Mouse (Mus musculus): ENCODE measurements around the gene Gm10964.

Gene Gm10964

GRCm38 (mm10) chr3:103739329-103739728 lies at the start of gene Gm10964:
Gm10964 (plus strand) TSS chr3:103739366.
- no peak for DNase-seq (ENCODE audit: low spot score in 2 of 2)

DNA sequence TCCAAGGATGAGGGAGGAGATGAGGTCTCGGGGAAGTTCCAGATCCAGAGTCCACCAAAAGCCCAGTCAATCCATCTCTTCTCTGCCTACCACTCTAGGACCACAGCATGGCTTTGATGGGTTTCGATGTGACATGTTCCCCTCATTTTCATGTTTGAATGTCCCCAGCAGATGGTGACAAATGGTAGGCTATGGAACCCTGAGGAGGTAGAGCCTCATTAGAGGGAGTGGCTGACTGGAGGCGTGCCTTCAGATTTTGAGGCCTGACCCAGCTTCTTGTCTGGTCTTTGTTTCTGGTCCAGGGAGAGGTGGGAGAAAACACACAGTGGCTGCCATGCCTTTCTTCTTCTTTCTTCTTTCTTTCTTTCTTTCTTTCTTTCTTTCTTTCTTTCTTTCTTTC lies 48.7 kb upstream of the Gm10964 start:
- DNase-seq (ENCODE audit: low spot score in 2 of 2) = no peak

GRCm38 (mm10) chr3:103695556-103695955 lies 43.6 kb upstream of the Gm10964 start:
- peak in 1 of 2 experiments; percentile 3 for DNase-seq (ENCODE audit: low spot score in 2 of 2)

- peak in 1 of 2 experiments; percentile 9 for DNase-seq (ENCODE audit: low spot score in 2 of 2)
Observed at GRCm38 (mm10) chr3:103696388-103696925, 42.7 kb upstream of the Gm10964 start.

DNA sequence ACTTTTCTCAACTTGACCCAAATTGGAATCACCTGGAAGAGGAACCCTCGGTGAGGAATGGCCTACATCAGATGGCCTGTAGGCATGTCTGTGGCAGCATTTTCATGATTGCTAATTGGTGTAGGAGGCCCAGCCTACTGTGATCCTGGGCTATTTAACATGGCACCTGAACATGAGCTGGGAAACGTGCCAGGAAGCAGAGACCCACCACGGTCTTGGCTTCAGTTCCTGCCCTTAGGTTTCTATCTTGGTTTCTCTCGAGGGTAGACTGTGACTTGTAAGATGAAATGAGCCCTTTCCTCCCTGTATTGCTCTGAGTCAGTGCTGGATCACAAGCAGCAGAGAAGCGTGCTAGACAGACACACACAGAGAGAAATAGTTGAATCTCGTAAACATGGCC lies 34.5 kb upstream of the Gm10964 start:
- DNase-seq (ENCODE audit: low spot score in 2 of 2) = no peak

GRCm38 (mm10) chr3:103705426-103705825 lies 33.7 kb upstream of the Gm10964 start:
- DNase-seq (ENCODE audit: low spot score in 2 of 2) = no peak

GRCm38 (mm10) chr3:103709470-103710040 lies 29.6 kb upstream of the Gm10964 start:
- peak in 1 of 2 experiments; percentile 5 for DNase-seq (ENCODE audit: low spot score in 2 of 2)

DNA sequence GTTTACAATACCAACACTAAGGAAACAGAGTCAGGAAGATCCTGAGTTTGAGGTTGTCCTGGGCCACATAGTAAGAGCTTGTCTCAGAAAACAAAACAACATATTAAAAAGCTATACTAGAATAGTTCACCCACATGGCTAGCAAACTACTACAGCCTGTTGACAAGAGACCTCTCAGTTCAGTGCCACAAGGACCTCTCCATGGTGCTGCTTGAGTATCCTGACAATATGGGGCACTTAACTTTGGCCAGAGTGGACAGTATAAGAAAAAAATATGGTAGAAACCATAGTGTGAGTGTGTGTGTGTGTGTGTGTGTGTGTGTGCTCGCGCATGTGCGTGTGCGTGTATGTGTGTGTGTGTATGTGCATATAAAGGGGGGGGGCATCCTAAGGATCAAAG lies 27.0 kb upstream of the Gm10964 start:
- peak in 1 of 2 experiments; percentile 6 for DNase-seq (ENCODE audit: low spot score in 2 of 2)

DNA sequence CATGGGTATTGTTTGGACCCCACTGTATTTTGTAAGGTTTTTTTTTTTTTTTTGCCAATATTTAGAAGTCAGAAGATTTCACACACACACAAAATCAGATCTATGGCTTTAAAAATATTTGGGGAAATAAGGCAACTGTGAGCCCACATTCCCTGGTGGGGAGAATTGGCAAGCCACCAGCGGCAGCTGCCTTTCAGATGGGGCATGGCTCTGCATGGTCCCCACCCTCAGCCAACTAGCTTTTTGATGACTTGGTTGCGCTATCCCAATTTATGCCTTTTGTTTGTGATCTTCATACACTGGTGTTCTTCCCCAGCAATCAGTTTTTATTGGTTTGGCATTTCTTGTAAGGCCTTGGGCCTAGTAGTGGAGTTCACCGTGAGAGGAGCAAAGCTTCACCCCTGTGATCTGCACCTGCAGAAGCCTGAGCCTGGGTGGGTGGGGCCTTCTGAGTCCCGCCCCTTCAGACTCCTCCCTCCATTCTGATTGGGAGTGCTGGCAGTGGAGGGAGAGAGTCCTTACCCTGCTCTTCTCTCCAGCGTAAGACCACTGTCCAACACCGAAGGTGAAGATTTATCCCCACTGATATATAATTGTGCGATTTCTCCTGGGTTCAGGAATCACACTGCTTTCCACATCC lies 24.8 kb upstream of the Gm10964 start:
- DNase-seq (ENCODE audit: low spot score in 2 of 2) = peak; percentile 6 to 34

- peak in 1 of 2 experiments; percentile 14 for DNase-seq (ENCODE audit: low spot score in 2 of 2)
Observed at GRCm38 (mm10) chr3:103714942-103715341, 24.2 kb upstream of the Gm10964 start.

GRCm38 (mm10) chr3:103715762-103716693 lies 23.1 kb upstream of the Gm10964 start:
- DNase-seq (ENCODE audit: low spot score in 2 of 2) = peak in 1 of 2 experiments; percentile 21

DNA sequence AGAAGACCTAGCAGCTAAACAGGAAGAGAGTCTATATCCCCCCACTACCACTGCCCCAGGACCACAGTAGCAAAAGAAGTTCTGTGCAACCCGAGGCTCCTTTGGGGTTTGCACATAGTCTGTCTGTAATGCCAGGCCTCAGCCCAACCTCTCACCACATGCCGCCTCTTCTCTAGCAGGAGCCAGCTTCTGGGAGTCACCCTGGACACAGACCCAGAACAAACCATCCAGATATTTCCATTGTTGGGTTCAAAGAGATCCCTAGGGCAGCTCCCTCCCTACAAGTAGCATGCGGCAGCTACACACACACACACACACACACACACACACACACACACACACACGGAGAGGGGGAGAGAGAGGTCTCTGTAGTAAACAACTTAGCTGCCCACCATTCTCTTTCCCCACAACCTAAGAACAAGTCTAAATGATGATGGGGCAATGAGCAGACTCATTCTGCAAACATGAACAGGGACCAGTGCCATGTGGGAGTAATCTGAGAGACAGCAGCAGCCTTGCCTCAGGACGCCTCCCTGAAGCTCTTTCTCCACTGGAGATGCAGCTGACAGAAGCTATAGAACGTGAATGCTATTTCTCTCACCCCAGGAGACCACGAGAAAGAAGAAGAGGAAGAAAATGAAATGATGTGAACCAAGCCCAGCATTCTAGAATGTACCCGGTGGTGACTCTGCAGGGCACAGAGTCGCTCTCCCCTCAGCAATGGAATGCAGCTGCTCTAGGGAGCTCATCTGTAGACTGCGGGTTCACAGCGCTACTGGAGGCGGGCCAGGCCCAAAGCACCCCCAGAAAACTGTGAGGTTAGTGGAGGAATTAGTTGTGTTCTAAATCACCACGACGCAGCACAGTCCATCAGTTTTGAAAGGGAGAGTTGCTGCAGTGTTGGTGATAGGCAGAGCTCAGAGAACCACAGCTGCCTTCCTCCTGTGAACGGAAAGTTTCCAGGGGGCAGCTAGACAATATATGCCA lies 22.1 kb upstream of the Gm10964 start:
- peak in 1 of 2 experiments; percentile 16 for DNase-seq (ENCODE audit: low spot score in 2 of 2)

- DNase-seq (ENCODE audit: low spot score in 2 of 2) = no peak
Observed at GRCm38 (mm10) chr3:103718728-103719127, 20.4 kb upstream of the Gm10964 start.

GRCm38 (mm10) chr3:103724137-103724536 lies 15.0 kb upstream of the Gm10964 start:
- peak in 1 of 2 experiments; percentile 18 for DNase-seq (ENCODE audit: low spot score in 2 of 2)

DNA sequence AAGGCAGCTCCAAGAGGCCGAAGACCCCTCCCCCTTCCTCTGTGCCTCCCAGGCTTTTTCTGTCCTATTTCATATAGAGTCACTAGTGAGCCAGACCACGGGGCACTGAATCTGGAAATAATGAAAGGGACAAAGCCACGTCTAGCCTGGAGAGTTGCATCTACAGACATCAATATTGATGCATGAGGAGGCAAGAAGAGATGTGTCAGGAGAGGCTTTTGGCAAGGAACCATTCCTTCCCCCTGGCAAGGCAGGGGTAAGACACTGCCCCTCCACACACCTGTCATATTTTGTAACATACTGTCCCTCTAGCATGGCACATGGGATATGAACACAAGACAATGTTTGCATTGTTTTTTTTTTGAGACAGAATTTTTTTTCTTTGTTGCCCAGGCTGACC lies 12.5 kb upstream of the Gm10964 start:
- peak in 1 of 2 experiments; percentile 15 for DNase-seq (ENCODE audit: low spot score in 2 of 2)

GRCm38 (mm10) chr3:103727813-103728326 lies 11.3 kb upstream of the Gm10964 start:
- no peak for DNase-seq (ENCODE audit: low spot score in 2 of 2)

DNA sequence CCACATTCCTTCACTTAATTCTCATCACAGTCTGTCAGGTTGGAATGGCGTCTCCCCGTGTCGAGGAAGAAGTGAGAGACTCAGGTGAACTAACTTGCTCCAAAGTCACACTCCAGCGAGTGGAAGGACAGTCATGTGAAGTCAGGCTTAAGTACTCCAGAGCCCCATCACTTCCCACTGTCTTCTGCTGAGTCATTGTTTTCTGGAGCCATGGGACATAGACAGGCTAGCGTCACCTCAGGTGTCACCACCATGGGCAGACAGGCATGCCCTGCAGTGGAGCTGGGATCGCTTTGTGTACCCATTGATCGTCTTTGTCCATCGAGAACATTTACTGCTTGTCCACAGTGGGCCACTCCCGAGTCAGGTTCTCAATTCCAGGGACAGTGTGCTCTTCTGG lies 9.3 kb upstream of the Gm10964 start:
- peak in 1 of 2 experiments; percentile 10 for DNase-seq (ENCODE audit: low spot score in 2 of 2)

GRCm38 (mm10) chr3:103732116-103732515 lies 7.0 kb upstream of the Gm10964 start:
- DNase-seq (ENCODE audit: low spot score in 2 of 2) = no peak

- no peak for DNase-seq (ENCODE audit: low spot score in 2 of 2)
Observed at GRCm38 (mm10) chr3:103733176-103733575, 6.0 kb upstream of the Gm10964 start.
